Mouse (Mus musculus) stomach, embryonic 16.5 days (tissue): ENCODE results near the gene Rb1. TPM values are rescaled to one million over a fixed set of nuclear protein-coding genes. Genes with fewer than 3 reads are reported as not detected.

Source experiments
- ATAC-seq: fragments of 200-750 bp; cut with Nextera tagmentation; 2 replicates; pipeline ENCODE4 v1.8.0; 2017; ENCODE audit warnings: moderate number of reproducible peaks, moderate TSS enrichment; ENCODE audit not compliant: insufficient read depth, low FRiP score
- H3K27ac ChIP-seq: fragments of 300-500 bp; sonication (generic); 2 replicates; pipeline ENCODE4 v1.5.1; 2014; ENCODE audit warnings: low read length
- H3K27me3 ChIP-seq: fragments of 300-500 bp; sonication (generic); 2 replicates; pipeline ENCODE4 v1.6.1; 2014; ENCODE audit warnings: low read length, control low read depth, mixed read lengths; ENCODE audit not compliant: control insufficient read depth, insufficient read depth
- H3K36me3 ChIP-seq: fragments of 300-500 bp; sonication (generic); 2 replicates; pipeline ENCODE4 v1.6.1; 2014; ENCODE audit warnings: low read length; ENCODE audit not compliant: control insufficient read depth, insufficient read depth
- H3K4me1 ChIP-seq: fragments of 300-500 bp; sonication (generic); 2 replicates; pipeline ENCODE4 v1.6.1; 2014; ENCODE audit warnings: low read length, control low read depth, mixed read lengths; ENCODE audit not compliant: control insufficient read depth, insufficient read depth
- H3K4me2 ChIP-seq: fragments of 300-500 bp; sonication (generic); 2 replicates; pipeline ENCODE4 v1.6.1; 2014; ENCODE audit warnings: low read depth, low read length, mixed read lengths
- H3K4me3 ChIP-seq: fragments of 300-500 bp; sonication (generic); replicated peaks from 2 replicates; pipeline ENCODE4 v1.5.1; 2014; ENCODE audit warnings: mild to moderate bottlenecking, low read length
- H3K9ac ChIP-seq: fragments of 300-500 bp; sonication (generic); 2 replicates; pipeline ENCODE4 v1.6.1; 2014; ENCODE audit warnings: low read length
- H3K9me3 ChIP-seq: fragments of 300-500 bp; sonication (generic); replicated peaks from 2 replicates; pipeline ENCODE4 v1.6.1; 2016; ENCODE audit warnings: low read length, control low read depth; ENCODE audit not compliant: control insufficient read depth
- WGBS: fragments of 180-500 bp; shearing (Covaris S2); extraction: QIAGEN DNeasy Blood & Tissue Kit; methylation state at CpG from one replicate; pipeline ENCODE4 v1.1.7; 2014; 5-methylcytosine and 5-hydroxymethylcytosine counted together
- polyA plus RNA-seq: library from polyadenylated mRNA; unstranded; fragments of >200 nt; fragmentation: Nextera tagmentation; extraction: Ambion mirVana; gene quantifications from 2 replicates; pipeline ENCODE4 v1.2.1, GENCODE M21; 2015

Gene Rb1
- polyA plus RNA-seq, 1 experiment from 2014 or later, result 11.5 TPM

- Histone ChIP-seq H3K4me3 (no peak overlapping the region), H3K4me1 (peaks cover 8% of the 10 kb centered on the region), H3K27ac (peak overlapping the region; percentile 46), H3K36me3 (peaks cover 6% of the 10 kb centered on the region), H3K9ac (no peak overlapping the region), H3K27me3 (no peaks in the 10 kb centered on the region), H3K9me3 (no peaks in the 10 kb centered on the region), H3K4me2 (no peak overlapping the region)
- peak; percentile 72 for ATAC-seq
- WGBS, result 86% methylated on average over 13 of the region's 13 CpGs
Observed at GRCm38 (mm10) chr14:73169926-73170844, 155.4 kb downstream of the Rb1 start.

GRCm38 (mm10) chr14:73168605-73169004 lies 157.0 kb downstream of the Rb1 start:
- no peaks in the 10 kb centered on the region for H3K27me3 ChIP-seq
- ATAC-seq, result no peak
- no peak overlapping the region for H3K27ac ChIP-seq
- WGBS, result 84% methylated on average over 6 of the region's 6 CpGs
- H3K9ac ChIP-seq, result no peak overlapping the region
- no peaks in the 10 kb centered on the region for H3K4me1 ChIP-seq
- H3K4me3 ChIP-seq, result no peak overlapping the region
- no peaks in the 10 kb centered on the region for H3K9me3 ChIP-seq
- peaks cover 19% of the 10 kb centered on the region for H3K36me3 ChIP-seq
- H3K4me2 ChIP-seq, result no peak overlapping the region

- H3K27ac ChIP-seq, result no peak overlapping the region
- H3K9me3 ChIP-seq, result no peaks in the 10 kb centered on the region
- no peak overlapping the region for H3K9ac ChIP-seq
- no peak overlapping the region for H3K4me3 ChIP-seq
- 93% methylated on average over 6 of the region's 6 CpGs for WGBS
- H3K27me3 ChIP-seq, result no peaks in the 10 kb centered on the region
- peaks cover 22% of the 10 kb centered on the region for H3K36me3 ChIP-seq
- H3K4me2 ChIP-seq, result no peak overlapping the region
- H3K4me1 ChIP-seq, result no peaks in the 10 kb centered on the region
- no peak for ATAC-seq
Observed at GRCm38 (mm10) chr14:73165136-73165535, 160.5 kb downstream of the Rb1 start.

- H3K36me3 ChIP-seq, result peaks cover 22% of the 10 kb centered on the region
Observed at GRCm38 (mm10) chr14:73163363-73163998, 162.1 kb downstream of the Rb1 start.

GRCm38 (mm10) chr14:73162192-73162800 lies 163.3 kb downstream of the Rb1 start:
- Histone ChIP-seq H3K4me1 (no peaks in the 10 kb centered on the region), H3K27ac (no peak overlapping the region), H3K9ac (no peak overlapping the region), H3K4me2 (no peak overlapping the region), H3K36me3 (peaks cover 23% of the 10 kb centered on the region), H3K9me3 (no peaks in the 10 kb centered on the region), H3K27me3 (no peaks in the 10 kb centered on the region), H3K4me3 (no peak overlapping the region)
- WGBS, result 84% methylated on average over 13 of the region's 13 CpGs
- ATAC-seq, result no peak

More at GRCm38 (mm10) chr14:73163363-73163998, 162.1 kb downstream of the Rb1 start:
- no peaks in the 10 kb centered on the region for H3K27me3 ChIP-seq
- ATAC-seq, result no peak
- H3K4me2 ChIP-seq, result no peak overlapping the region
- no peaks in the 10 kb centered on the region for H3K9me3 ChIP-seq
- H3K4me3 ChIP-seq, result no peak overlapping the region
- H3K4me1 ChIP-seq, result no peaks in the 10 kb centered on the region
- H3K9ac ChIP-seq, result no peak overlapping the region
- WGBS, result 89% methylated on average over 10 of the region's 10 CpGs
- H3K27ac ChIP-seq, result no peak overlapping the region

- Histone ChIP-seq H3K4me1 (no peaks in the 10 kb centered on the region), H3K4me3 (no peak overlapping the region), H3K27ac (no peak overlapping the region), H3K9me3 (no peaks in the 10 kb centered on the region), H3K9ac (no peak overlapping the region), H3K36me3 (peaks cover 29% of the 10 kb centered on the region), H3K27me3 (no peaks in the 10 kb centered on the region), H3K4me2 (no peak overlapping the region)
- no peak for ATAC-seq
- WGBS, result 95% methylated on average over 4 of the region's 5 CpGs
Observed at GRCm38 (mm10) chr14:73161303-73161702, 164.3 kb downstream of the Rb1 start.

- Histone ChIP-seq H3K27me3 (no peaks in the 10 kb centered on the region), H3K4me1 (peaks cover 14% of the 10 kb centered on the region; the same call in 1 of the 2 replicates), H3K4me3 (no peak overlapping the region), H3K4me2 (no peak overlapping the region), H3K9ac (no peak overlapping the region), H3K27ac (no peak overlapping the region), H3K36me3 (0 out of 2 replicates have a peak, but pooled peaks cover 4% of the 10 kb centered on the region), H3K9me3 (no peaks in the 10 kb centered on the region)
- no peak for ATAC-seq
- WGBS, result 75% methylated on average over 3 of the region's 3 CpGs
Observed at GRCm38 (mm10) chr14:73148125-73148524, 177.5 kb downstream of the Rb1 start.

GRCm38 (mm10) chr14:73146721-73147120 lies 178.9 kb downstream of the Rb1 start:
- no peak overlapping the region for H3K9ac ChIP-seq
- 0 out of 2 replicates have a peak, but pooled peaks cover 3% of the 10 kb centered on the region for H3K36me3 ChIP-seq

GRCm38 (mm10) chr14:73145531-73145930 lies 180.1 kb downstream of the Rb1 start:
- no peaks in the 10 kb centered on the region for H3K9me3 ChIP-seq
- ATAC-seq, result no peak
- no peak overlapping the region for H3K4me2 ChIP-seq
- H3K27me3 ChIP-seq, result no peaks in the 10 kb centered on the region
- H3K27ac ChIP-seq, result no peak overlapping the region
- 84% methylated on average over 4 of the region's 4 CpGs for WGBS
- peaks cover 16% of the 10 kb centered on the region; the same call in 1 of the 2 replicates for H3K4me1 ChIP-seq
- H3K4me3 ChIP-seq, result no peak overlapping the region
- no peaks in the 10 kb centered on the region for H3K36me3 ChIP-seq
- H3K9ac ChIP-seq, result no peak overlapping the region

More at GRCm38 (mm10) chr14:73146721-73147120, 178.9 kb downstream of the Rb1 start:
- Histone ChIP-seq H3K27me3 (no peaks in the 10 kb centered on the region), H3K27ac (no peak overlapping the region), H3K4me2 (no peak overlapping the region), H3K4me1 (peaks cover 16% of the 10 kb centered on the region; the same call in 1 of the 2 replicates), H3K4me3 (no peak overlapping the region), H3K9me3 (no peaks in the 10 kb centered on the region)
- ATAC-seq, result no peak
- WGBS, result 50% methylated on average over 3 of the region's 3 CpGs
